Mouse (Mus musculus): Measurements from ENCODE around the gene Tctex1d2.

- TF ChIP-seq CTCF (IDR thresholded peaks at IDR 0.05; ENCODE audit: low read depth), result no peak
- TF ChIP-seq EP300 (IDR thresholded peaks at IDR 0.05; ENCODE audit: low read depth), result no peak
These were observed 23.6 kb upstream of the Tctex1d2 start for GRCm38 (mm10) chr16:32395679-32396540.
